Mouse (Mus musculus): ENCODE results near the gene Iqschfp.
A peak's percentile ranks its signal among the peaks of the same experiment; 100 is the strongest.

Iqschfp gene

DNA sequence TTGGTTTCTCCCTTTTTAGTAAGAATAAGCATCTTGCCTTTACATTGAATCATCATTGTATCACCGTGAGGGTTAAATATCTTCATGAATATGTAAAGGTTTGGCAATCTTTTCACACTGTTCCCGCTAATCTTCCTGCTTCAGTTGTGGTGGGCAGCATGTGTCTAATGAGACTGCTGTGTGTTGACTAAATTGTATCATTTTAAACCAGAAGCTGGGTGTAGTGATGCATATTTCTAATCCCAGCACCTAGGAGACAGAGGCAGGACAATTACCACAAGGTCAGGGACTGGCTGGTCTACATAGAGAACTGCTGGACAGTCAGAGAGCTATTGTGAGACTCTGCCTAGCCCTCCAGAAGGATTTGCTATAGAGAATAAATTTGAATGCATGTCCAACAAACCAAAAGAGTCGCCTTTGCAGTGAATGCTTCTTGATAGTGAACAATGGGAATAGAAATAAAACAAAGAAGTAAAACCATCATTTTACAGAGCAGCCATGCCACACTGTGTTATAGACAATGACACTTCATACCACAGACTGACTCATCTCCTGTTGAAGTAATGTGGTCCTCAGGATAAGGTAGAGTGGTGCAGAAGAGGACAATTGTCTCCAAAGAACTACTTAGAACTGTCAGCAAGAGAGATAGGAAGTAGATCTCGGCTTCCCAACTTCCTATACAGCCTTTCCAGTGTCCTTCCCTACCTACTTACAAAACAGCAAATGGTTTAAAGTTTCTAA is 310.3 kb downstream of the Iqschfp start:
- no peak for DNase-seq (ENCODE audit: extremely low read depth, low read depth)

GRCm38 (mm10) chr3:68203934-68204467 is 312.0 kb downstream of the Iqschfp start:
- DNase-seq (ENCODE audit: extremely low read depth, low read depth): no peak

GRCm38 (mm10) chr3:68210422-68210821 is 318.4 kb downstream of the Iqschfp start:
- DNase-seq (ENCODE audit: extremely low read depth, low read depth): no peak

GRCm38 (mm10) chr3:68221452-68221851 is 329.4 kb downstream of the Iqschfp start:
- DNase-seq (ENCODE audit: extremely low read depth, low read depth): peak; percentile 2

GRCm38 (mm10) chr3:68239887-68240286 is 347.9 kb downstream of the Iqschfp start:
- DNase-seq (ENCODE audit: extremely low read depth, low read depth): no peak

GRCm38 (mm10) chr3:68243239-68243638 is 351.2 kb downstream of the Iqschfp start:
- no peak for DNase-seq (ENCODE audit: extremely low read depth, low read depth)

- no peak for DNase-seq (ENCODE audit: extremely low read depth, low read depth)
These were observed 354.1 kb downstream of the Iqschfp start for GRCm38 (mm10) chr3:68246154-68246553.

- no peak for DNase-seq (ENCODE audit: extremely low read depth, low read depth)
These were observed 358.6 kb downstream of the Iqschfp start for GRCm38 (mm10) chr3:68250589-68250988.

DNA sequence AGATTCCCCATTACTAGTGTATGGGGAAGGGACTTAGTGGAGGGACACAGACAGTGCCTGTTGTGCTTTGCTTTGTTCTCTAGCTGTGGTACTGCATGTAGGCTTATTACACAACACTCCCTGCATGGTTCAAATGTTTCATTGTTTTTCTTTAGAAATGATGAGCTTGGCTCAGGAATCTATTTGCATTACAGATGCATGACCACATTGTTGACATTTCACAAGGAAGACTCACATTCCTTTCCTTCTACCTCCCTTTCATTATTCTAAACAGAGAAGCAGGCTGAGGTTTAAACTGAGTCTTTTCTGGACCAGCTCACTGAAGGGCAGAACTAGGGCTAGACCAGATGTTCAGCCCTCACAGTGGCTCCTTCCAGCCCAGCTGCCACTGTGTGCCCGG is 360.3 kb downstream of the Iqschfp start:
- DNase-seq (ENCODE audit: extremely low read depth, low read depth): no peak

DNA sequence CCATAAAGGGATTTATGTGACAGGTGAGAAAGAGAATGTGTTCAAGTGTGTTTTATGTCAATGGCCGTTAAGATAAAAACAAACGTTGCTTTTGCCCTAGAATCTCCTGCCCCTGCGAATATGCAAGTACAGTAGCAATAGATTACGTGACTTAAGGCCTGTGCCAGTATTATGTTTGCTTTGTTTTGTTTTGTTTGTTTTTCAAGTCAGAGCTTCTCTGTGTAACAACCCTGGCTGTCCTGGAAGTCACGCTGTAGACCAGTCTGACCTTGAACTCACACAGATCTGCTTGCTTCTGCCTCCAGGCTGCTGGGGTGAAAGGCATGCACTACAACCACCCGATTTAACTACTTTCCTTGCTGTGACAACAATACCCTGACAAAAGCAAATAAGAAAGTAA is 370.3 kb downstream of the Iqschfp start:
- DNase-seq (ENCODE audit: extremely low read depth, low read depth): no peak

DNA sequence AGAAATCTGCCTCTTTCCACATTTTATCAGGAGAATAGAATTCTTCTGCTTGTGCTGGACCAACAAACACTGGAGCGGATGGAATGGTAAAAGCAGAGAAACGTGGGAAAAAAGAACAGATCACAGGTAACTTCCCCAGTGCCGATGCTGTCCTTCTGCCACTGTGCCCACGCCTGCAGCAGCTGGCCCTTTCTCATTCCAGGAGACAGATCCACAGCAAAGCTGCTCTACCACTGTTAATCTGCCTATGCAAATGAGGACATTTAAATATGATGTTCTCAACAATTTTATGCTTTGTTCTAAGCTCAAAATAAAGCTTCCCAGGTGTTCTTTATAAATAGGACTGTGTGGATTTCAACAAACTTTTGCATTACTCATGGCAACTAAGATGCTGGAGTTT is 375.9 kb downstream of the Iqschfp start:
- DNase-seq (ENCODE audit: extremely low read depth, low read depth): no peak

GRCm38 (mm10) chr3:68269251-68269650 is 377.2 kb downstream of the Iqschfp start:
- no peak for DNase-seq (ENCODE audit: extremely low read depth, low read depth)

- no peak for DNase-seq (ENCODE audit: extremely low read depth, low read depth)
These were observed 378.2 kb downstream of the Iqschfp start for GRCm38 (mm10) chr3:68270246-68270645.

GRCm38 (mm10) chr3:68271457-68271856 is 379.4 kb downstream of the Iqschfp start:
- no peak for DNase-seq (ENCODE audit: extremely low read depth, low read depth)

DNA sequence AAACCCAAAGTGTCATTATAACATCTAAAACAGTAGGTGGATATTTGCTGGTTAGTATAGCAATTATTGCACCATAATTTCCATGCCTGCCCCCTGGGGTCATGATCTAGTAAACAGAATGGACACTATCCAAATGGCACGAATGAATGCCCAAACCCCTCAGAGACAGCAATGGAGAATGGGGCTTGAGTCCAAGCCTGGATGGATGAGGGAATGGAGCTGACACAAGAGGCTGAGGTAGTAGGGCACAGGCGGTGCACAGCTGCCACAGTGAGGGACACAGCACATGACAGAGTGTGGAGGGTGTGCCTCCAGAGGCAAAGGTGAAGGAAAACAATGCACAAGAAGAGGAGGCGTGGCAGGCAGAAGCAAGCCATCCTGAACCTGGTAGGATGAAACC is 379.8 kb downstream of the Iqschfp start:
- DNase-seq (ENCODE audit: extremely low read depth, low read depth): no peak

GRCm38 (mm10) chr3:68282844-68283594 is 391.0 kb downstream of the Iqschfp start:
- no peak for DNase-seq (ENCODE audit: extremely low read depth, low read depth)

DNA sequence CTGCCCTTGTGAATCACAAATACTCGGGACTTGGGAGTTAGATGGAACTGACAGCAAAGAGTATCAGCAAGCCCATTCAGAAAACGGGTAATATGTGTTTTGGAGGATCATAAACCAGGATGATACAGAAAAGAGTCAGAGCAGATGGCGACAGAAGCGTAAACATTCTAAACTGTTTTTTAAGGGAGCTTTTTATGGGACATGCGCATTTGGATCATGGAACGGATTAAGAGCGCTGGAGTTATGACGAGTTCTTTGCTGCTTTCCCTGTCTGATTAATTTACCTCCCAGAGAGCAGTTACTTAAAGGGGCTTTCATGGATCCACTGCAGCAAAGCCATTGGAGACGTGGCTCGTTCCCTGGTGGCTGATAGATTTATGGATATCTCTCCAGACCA is 391.6 kb downstream of the Iqschfp start:
- no peak for DNase-seq (ENCODE audit: extremely low read depth, low read depth)

DNA sequence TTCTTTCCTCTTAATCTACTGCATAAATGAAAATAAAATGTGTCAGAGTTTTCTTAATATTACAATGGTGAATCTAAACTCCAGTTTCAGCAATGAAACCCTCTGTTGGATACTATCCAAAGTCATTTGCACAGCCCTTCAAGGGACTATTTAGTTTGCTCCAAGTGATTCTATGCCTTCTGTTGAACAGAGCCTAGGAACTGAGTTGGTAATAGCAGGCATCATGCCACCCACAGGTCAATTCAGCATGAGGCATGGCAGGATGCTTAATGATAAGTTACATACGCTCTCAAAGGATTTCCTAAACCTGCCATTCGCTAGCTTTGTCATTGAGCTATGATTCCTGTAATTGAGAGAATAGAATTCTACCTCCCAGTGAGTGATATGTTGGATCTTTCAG is 392.5 kb downstream of the Iqschfp start:
- DNase-seq (ENCODE audit: extremely low read depth, low read depth): no peak

- no peak for DNase-seq (ENCODE audit: extremely low read depth, low read depth)
These were observed 404.7 kb downstream of the Iqschfp start for GRCm38 (mm10) chr3:68296752-68297151.

DNA sequence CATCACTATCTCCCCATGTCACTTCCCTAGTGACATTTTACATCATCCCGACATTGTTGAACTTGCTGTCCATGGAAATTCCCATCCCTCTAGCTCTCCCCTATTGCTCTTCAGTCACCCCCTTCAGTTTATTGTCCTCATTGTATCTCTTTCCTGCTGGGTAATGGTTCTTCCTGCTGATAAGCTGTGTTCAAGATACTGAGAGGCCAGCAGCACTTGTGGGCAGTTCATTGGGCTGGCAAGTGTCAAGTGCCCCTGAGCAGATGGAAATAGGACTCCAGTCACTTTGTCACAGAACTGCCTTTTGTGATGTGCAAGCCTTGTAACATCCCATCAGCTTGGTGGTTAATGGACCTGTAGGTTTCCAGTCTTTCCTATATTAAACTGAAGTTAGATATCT is 413.6 kb downstream of the Iqschfp start:
- no peak for DNase-seq (ENCODE audit: extremely low read depth, low read depth)

DNA sequence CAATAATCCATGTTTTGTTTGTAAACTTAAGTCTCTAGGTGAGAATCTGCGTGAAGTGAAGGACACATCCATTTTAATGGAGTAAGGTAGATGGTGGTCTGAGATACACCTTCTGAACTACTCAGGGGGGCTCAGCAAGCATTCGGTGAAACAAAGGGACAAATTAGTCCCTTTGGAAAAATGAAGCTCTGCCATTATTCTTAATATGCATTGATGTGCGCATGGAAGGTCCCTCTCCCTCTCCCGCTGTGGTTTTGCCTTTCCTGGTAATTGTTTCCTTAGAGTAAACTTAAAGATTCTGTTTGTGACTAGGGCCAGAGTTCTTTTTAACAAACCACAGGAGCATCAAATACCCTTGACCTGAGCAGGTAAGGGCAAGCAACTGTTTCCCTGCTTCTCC is 414.7 kb downstream of the Iqschfp start:
- DNase-seq (ENCODE audit: extremely low read depth, low read depth): no peak

DNA sequence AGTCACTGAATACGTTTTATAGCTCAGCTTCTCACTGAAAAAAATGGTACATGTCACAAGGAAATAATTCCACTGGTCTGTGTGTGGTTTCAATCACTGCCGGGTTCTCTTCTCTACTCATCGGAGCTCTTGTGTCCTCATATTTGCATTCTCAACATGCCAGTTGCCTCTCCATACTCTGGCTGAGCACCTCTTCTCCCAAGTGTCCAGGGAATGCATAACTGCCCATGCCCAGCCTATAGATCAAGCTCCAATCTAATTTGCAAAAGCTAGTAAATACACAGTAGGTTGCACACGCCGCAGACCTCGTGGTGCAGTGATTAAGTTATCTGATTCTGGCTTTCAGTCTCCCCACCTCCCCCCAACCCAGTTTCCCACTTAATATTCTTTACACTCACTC is 433.5 kb downstream of the Iqschfp start:
- no peak for DNase-seq (ENCODE audit: extremely low read depth, low read depth)

DNA sequence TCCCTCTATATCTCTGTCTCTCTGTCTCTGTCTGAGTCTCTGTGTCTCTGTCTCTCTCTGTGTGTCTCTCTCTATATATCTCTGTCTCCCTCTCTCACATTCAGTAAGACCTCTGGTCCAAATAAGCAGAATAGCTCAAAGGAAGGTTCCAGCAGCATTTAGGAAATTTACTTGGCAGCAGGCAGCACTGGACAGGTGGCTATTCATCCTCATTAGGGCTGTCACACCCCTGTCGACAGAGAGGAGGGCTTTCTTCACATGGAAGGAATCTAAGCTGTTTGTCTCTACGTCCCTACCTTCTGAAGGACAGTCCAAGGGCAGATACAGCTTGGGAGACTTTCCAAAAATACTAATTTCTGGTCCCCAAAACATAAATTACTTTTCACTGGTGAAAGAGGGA is 440.5 kb downstream of the Iqschfp start:
- no peak for DNase-seq (ENCODE audit: extremely low read depth, low read depth)

All from MEL-GATA-1-ER (cell line).